Mouse (Mus musculus): ENCODE measurements around the gene Slc6a19. TPM values are rescaled to one million over a fixed set of nuclear protein-coding genes. Genes with fewer than 3 reads are reported as not detected.

Gene Slc6a19
- total and polyA plus RNA-seq, 3 experiments = not detected

DNA sequence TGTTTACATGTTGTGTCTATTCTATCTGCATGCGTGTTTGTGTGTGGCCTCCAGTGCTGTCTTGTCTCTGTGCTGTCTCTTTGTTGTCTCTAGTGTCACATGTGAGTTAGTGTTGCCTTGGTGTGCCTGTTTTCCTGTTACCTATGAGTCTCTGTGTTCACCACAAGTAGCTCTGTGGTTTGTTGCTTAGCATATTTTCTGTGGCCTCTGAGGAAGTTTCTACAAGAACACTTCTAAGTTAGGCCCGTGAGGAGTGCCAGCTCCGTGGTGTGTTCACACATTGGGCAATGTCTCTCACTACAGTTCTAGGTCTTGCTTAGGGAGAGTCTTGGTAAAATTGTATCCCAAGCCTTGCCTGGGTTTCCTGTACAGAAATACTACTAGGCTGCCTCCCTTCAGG lies 32.3 kb upstream of the Slc6a19 start:
- H3K79me2 ChIP-seq (ENCODE audit: control insufficient read depth, insufficient read depth, low read length, poor library complexity) = no peaks in the 10 kb centered on the region
- H3K36me3 ChIP-seq (ENCODE audit: control insufficient read depth in 1 of 2, insufficient read depth in 2 of 2, low read length in 2 of 2) = no peaks in the 10 kb centered on the region
- H3K4me3 ChIP-seq (ENCODE audit: control insufficient read depth in 1 of 2, insufficient read depth in 1 of 2, low read depth in 2 of 2, low read length in 2 of 2) = no peak overlapping the region
- no peaks in the 10 kb centered on the region for H3K4me1 ChIP-seq (ENCODE audit: control insufficient read depth in 1 of 2, insufficient read depth in 2 of 2, low read length in 2 of 2)
- H3K27ac ChIP-seq (ENCODE audit: control insufficient read depth, low read depth, low read length) = no peak overlapping the region
- no peak for TF ChIP-seq NRF1 (IDR thresholded peaks at IDR 0.05; ENCODE audit: insufficient read depth, low read depth, low read length, poor library complexity, severe bottlenecking)
- no peak for TF ChIP-seq USF2 (IDR thresholded peaks at IDR 0.05; ENCODE audit: borderline replicate concordance in 1 of 2, insufficient read depth in 1 of 2, low read depth in 1 of 2, low read length in 2 of 2)
- TF ChIP-seq UBTF (IDR thresholded peaks at IDR 0.05; ENCODE audit: borderline replicate concordance, insufficient read depth, low read depth, low read length) = no peak
- TF ChIP-seq GATA1 (IDR thresholded peaks at IDR 0.05; ENCODE audit: low read depth, low read length) = no peak
- no peak for TF ChIP-seq CHD1 (IDR thresholded peaks at IDR 0.05; ENCODE audit: low read depth, low read length)
- no peak for TF ChIP-seq JUND (IDR thresholded peaks at IDR 0.05; ENCODE audit: low read depth, low read length)
- TF ChIP-seq SMC3 (IDR thresholded peaks at IDR 0.05; ENCODE audit: low read depth, low read length) = no peak
- TF ChIP-seq CTCF (IDR thresholded peaks at IDR 0.05 in 2 of 3, conservative IDR thresholded peaks at IDR 0.05 in 1 of 3; ENCODE audit: control insufficient read depth in 1 of 3, insufficient read depth in 1 of 3, low read depth in 2 of 3, low read length in 3 of 3, poor library complexity in 1 of 3, severe bottlenecking in 1 of 3) = no peak
- TF ChIP-seq MEF2A (IDR thresholded peaks at IDR 0.05; ENCODE audit: extremely low read depth, insufficient replicate concordance, low read depth, low read length, poor library complexity, severe bottlenecking) = no peak
- TF ChIP-seq ZNF384 (IDR thresholded peaks at IDR 0.05; ENCODE audit: low read depth, low read length) = no peak
- no peak for TF ChIP-seq MYC (IDR thresholded peaks at IDR 0.05; ENCODE audit: low read depth, low read length)
- TF ChIP-seq ZMIZ1 (IDR thresholded peaks at IDR 0.05; ENCODE audit: low read depth, low read length) = no peak
- no peak for TF ChIP-seq ZC3H11A (IDR thresholded peaks at IDR 0.05; ENCODE audit: low read depth, low read length)
- TF ChIP-seq TCF12 (IDR thresholded peaks at IDR 0.05; ENCODE audit: low read depth, low read length) = no peak
- TF ChIP-seq RAD21 (IDR thresholded peaks at IDR 0.05; ENCODE audit: low read depth, low read length) = no peak
- TF ChIP-seq RCOR1 (IDR thresholded peaks at IDR 0.05; ENCODE audit: low read depth, low read length) = no peak
- no peak for TF ChIP-seq MXI1 (IDR thresholded peaks at IDR 0.05; ENCODE audit: low read depth, low read length)
- TF ChIP-seq MAZ (IDR thresholded peaks at IDR 0.05; ENCODE audit: low read depth, low read length) = no peak
- no peak for TF ChIP-seq ETS1 (IDR thresholded peaks at IDR 0.05; ENCODE audit: low read depth, low read length)
- no peak for DNase-seq (ENCODE audit: low read depth, low spot score)
- H3K27me3 ChIP-seq (ENCODE audit: control insufficient read depth in 1 of 2, insufficient read depth in 2 of 2, low read length in 2 of 2) = no peaks in the 10 kb centered on the region; a peak in 1 of 4 replicates
- no peaks in the 10 kb centered on the region for H3K9me3 ChIP-seq (replicated peaks; ENCODE audit: insufficient read depth, low read length)
- H3K9ac ChIP-seq (ENCODE audit: control insufficient read depth, low read depth, low read length, poor library complexity, severe bottlenecking) = no peak overlapping the region

DNA sequence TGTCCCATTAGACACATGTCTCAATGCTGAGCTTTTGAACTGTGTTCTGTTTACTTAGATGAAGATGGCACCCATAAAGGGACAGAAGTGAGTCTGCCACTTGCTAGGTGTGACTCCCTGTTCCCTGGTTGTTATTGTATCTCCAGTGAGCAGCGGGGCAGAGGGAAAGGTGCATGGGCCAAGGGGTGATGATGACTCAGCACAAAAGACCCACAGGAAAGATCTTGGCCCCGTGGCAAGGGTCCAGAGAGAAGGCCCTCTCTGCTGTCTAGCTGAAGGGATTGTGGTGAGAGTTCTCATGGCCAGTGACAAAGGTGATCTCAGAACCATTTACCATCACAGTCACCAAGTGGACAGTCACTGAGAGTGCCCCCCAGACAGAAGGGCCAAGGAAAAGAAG lies 31.3 kb upstream of the Slc6a19 start:
- no peak overlapping the region for H3K27ac ChIP-seq (ENCODE audit: control insufficient read depth, low read depth, low read length)
- H3K27me3 ChIP-seq (ENCODE audit: control insufficient read depth in 1 of 2, insufficient read depth in 2 of 2, low read length in 2 of 2) = peaks cover 2% of the 10 kb centered on the region in 2 experiments; a peak in 1 of 4 replicates
- DNase-seq (ENCODE audit: low read depth, low spot score) = no peak
- H3K36me3 ChIP-seq (ENCODE audit: control insufficient read depth in 1 of 2, insufficient read depth in 2 of 2, low read length in 2 of 2) = no peaks in the 10 kb centered on the region
- no peaks in the 10 kb centered on the region for H3K79me2 ChIP-seq (ENCODE audit: control insufficient read depth, insufficient read depth, low read length, poor library complexity)
- no peak overlapping the region for H3K9ac ChIP-seq (ENCODE audit: control insufficient read depth, low read depth, low read length, poor library complexity, severe bottlenecking)
- H3K4me1 ChIP-seq (ENCODE audit: control insufficient read depth in 1 of 2, insufficient read depth in 2 of 2, low read length in 2 of 2) = no peaks in the 10 kb centered on the region
- no peak overlapping the region for H3K4me3 ChIP-seq (ENCODE audit: control insufficient read depth in 1 of 2, insufficient read depth in 1 of 2, low read depth in 2 of 2, low read length in 2 of 2)
- TF ChIP-seq SMC3 (IDR thresholded peaks at IDR 0.05; ENCODE audit: low read depth, low read length) (no peak), USF1 (IDR thresholded peaks at IDR 0.05; ENCODE audit: low read depth, low read length) (no peak), UBTF (IDR thresholded peaks at IDR 0.05; ENCODE audit: borderline replicate concordance, insufficient read depth, low read depth, low read length) (no peak), BHLHE40 (IDR thresholded peaks at IDR 0.05; ENCODE audit: borderline replicate concordance, low read depth, low read length) (no peak), MYC (IDR thresholded peaks at IDR 0.05; ENCODE audit: low read depth, low read length) (no peak), GABPA (IDR thresholded peaks at IDR 0.05; ENCODE audit: low read depth, low read length) (no peak), MAZ (IDR thresholded peaks at IDR 0.05; ENCODE audit: low read depth, low read length) (no peak), POLR2A (IDR thresholded peaks at IDR 0.05; ENCODE audit: control insufficient read depth in 1 of 2, insufficient read depth in 1 of 2, low read depth in 1 of 2, low read length in 2 of 2, poor library complexity in 1 of 2) (no peak), TAL1 (IDR thresholded peaks at IDR 0.05; ENCODE audit: low read length) (no peak), MAX (IDR thresholded peaks at IDR 0.05; ENCODE audit: low read length) (no peak), TBP (IDR thresholded peaks at IDR 0.05; ENCODE audit: low read depth, low read length) (no peak), MYB (IDR thresholded peaks at IDR 0.05; ENCODE audit: low read depth, low read length) (no peak), E2F4 (IDR thresholded peaks at IDR 0.05; ENCODE audit: borderline replicate concordance, low read depth, low read length) (no peak), ELF1 (IDR thresholded peaks at IDR 0.05; ENCODE audit: low read depth, low read length) (no peak), CHD1 (IDR thresholded peaks at IDR 0.05; ENCODE audit: low read depth, low read length) (no peak), POLR2AphosphoS5 (IDR thresholded peaks at IDR 0.05; ENCODE audit: borderline replicate concordance, low read depth, low read length) (no peak)
- H3K9me3 ChIP-seq (replicated peaks; ENCODE audit: insufficient read depth, low read length) = no peaks in the 10 kb centered on the region
